Mouse (Mus musculus): ENCODE data around the gene Cenpn. TPM values are rescaled to one million over a fixed set of nuclear protein-coding genes. Genes with fewer than 3 reads are reported as not detected.

The Cenpn gene
- polyA plus RNA-seq, 1 experiment from 2014 or later = 48.3 TPM

DNA sequence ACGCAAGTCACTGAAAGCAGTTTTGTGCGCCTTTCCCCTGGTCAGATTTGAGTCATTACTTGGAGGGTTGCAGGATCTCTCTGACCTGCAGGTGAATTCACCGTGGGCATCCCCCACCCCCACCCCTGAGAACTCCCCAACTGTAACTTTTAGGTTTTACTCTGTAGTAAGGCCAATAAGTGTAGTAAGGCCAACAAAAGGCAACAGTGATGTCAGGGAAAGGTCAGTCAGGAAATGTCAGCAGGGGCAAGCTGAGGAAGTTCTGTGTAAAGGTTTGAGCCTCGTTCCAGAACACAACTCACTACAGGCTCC lies 22.8 kb downstream of the Cenpn start:
- no peak for DNase-seq (ENCODE audit: low spot score)
- WGBS = 20% methylated on average over 4 of the region's 4 CpGs
- Histone ChIP-seq H3K4me1 (replicated peaks) (peaks cover 35% of the 10 kb centered on the region), H3K27ac (peak overlapping the region; percentile 89; the same call in 1 of the 2 replicates), H3K9me3 (no peaks in the 10 kb centered on the region), H3K27me3 (ENCODE audit: insufficient read depth, poor library complexity, severe bottlenecking) (no peaks in the 10 kb centered on the region), H3K4me3 (peak overlapping the region; percentile 89), H3K36me3 (peaks cover 35% of the 10 kb centered on the region)

DNA sequence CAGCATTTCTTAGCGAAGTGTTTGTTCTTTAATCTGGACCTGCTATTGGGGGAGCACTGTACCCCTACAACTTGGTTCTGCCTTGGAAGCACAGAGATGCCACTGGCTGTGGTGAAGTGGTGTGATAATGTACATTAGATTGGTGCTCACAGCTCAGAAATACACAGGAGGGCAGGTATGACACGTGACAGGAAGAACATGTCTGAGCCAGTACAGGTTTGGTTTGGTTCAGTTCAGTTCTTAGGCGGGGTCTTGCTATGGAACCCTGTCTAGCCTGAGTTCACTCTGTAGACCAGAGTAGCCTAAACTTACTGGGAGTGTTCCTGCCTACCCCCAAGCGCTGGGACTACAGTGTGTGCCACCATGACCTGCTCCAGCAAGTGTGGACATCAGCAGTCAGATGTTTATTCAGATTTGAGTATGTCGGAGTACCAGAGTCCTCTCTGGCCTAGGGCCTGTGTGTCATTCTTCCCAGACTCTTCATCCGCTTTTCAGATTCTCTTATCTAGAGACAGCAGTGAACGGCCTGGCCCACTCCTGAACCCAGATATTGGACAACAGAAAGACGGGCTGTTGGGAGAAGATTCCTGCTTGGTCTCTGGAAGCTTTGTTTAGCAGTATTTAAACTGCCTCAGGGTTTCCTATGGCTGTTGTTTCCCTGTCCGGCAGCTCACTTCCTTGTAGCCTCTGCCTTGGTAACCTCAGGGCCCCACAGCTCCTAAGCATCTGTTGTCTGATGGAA lies 23.8 kb downstream of the Cenpn start:
- Histone ChIP-seq H3K4me3 (peak overlapping the region; percentile 89; the same call in 1 of the 2 replicates), H3K36me3 (peaks cover 28% of the 10 kb centered on the region), H3K9me3 (no peaks in the 10 kb centered on the region), H3K27ac (no peak overlapping the region), H3K27me3 (ENCODE audit: insufficient read depth, poor library complexity, severe bottlenecking) (no peaks in the 10 kb centered on the region), H3K4me1 (replicated peaks) (peaks cover 35% of the 10 kb centered on the region)
- DNase-seq (ENCODE audit: low spot score) = no peak
- WGBS = 89% methylated on average over 9 of the region's 9 CpGs

DNA sequence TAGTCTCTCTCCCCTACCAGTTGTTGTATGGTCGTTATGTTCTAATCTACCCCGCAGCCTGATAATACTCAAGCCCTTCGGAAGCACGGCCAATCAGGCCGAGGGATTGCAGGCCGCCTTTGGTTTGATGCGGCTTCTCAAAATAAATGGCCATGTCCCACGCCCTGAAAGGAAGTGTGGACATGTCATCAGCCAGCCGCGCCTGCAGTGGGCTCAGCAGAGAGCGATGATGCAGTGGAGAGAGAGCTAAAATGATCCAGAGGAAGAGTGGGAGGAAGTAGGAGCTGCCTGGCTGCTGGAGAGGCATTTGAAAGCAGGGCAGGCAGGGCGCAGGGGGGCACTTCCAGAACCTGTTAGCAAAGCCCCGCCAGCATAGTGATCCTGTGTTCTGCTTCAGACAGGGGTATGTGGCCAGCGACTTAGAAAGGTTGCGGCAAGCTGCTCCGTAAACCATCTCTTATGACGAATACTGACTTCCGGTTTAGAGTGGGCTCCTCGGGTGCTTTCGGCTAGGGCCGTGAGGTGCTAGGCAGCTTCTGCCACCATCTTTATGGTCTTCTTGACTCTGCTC lies 24.8 kb downstream of the Cenpn start:
- WGBS = 87% methylated on average over 21 of the region's 21 CpGs
- H3K27ac ChIP-seq = peak overlapping the region; percentile 8; the same call in 1 of the 2 replicates
- no peaks in the 10 kb centered on the region for H3K9me3 ChIP-seq
- no peak for DNase-seq (ENCODE audit: low spot score)
- H3K27me3 ChIP-seq (ENCODE audit: insufficient read depth, poor library complexity, severe bottlenecking) = no peaks in the 10 kb centered on the region
- H3K4me3 ChIP-seq = no peak overlapping the region
- peaks cover 19% of the 10 kb centered on the region for H3K36me3 ChIP-seq
- H3K4me1 ChIP-seq (replicated peaks) = peaks cover 35% of the 10 kb centered on the region

DNA sequence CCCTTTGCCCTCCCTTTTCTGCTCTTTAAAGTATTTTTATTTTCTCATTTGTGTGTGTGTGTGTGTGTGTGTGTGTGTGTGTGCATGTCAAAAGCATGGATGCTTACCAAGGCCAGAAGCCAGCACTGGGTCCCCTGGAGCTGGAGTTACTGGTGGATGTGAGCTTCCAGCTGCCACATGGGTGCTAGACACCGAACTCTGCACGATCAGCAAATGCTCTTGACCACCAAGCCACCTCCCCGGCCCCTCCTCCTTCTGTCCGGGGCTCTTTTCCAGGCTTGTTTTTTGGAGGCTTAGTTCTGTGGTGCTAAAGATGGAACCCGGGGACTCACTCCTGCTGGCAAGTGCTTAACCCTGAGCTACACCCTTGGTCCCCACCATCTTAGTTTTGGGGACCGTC lies 25.3 kb downstream of the Cenpn start:
- no peak overlapping the region for H3K4me3 ChIP-seq
- no peaks in the 10 kb centered on the region for H3K27me3 ChIP-seq (ENCODE audit: insufficient read depth, poor library complexity, severe bottlenecking)
- H3K9me3 ChIP-seq = no peaks in the 10 kb centered on the region
- H3K4me1 ChIP-seq (replicated peaks) = peaks cover 35% of the 10 kb centered on the region
- DNase-seq (ENCODE audit: low spot score) = no peak
- no peak overlapping the region for H3K27ac ChIP-seq
- 83% methylated on average over 6 of the region's 6 CpGs for WGBS
- peaks cover 16% of the 10 kb centered on the region for H3K36me3 ChIP-seq

DNA sequence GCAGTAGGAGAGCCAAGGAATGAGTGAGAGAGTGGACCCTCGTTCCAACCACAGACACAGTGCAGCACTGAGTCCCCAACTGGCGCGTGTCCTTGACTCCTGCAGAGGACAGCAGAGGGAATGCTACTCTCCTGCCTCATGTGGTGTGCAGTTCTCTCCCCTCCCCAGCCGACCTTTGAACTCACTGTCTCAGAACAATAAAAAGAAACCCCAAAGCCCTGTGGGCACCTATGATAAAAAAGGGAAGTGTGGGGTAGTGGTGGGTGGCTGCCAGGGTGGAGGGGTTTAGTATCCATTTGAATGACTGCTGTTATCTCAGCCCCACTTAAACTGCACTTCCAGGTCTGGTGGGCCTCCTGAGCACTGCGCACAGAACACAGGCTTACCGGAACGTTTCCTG lies 26.1 kb downstream of the Cenpn start:
- Histone ChIP-seq H3K4me3 (no peak overlapping the region), H3K27ac (no peak overlapping the region)
- WGBS = 90% methylated on average over 7 of the region's 7 CpGs

DNA sequence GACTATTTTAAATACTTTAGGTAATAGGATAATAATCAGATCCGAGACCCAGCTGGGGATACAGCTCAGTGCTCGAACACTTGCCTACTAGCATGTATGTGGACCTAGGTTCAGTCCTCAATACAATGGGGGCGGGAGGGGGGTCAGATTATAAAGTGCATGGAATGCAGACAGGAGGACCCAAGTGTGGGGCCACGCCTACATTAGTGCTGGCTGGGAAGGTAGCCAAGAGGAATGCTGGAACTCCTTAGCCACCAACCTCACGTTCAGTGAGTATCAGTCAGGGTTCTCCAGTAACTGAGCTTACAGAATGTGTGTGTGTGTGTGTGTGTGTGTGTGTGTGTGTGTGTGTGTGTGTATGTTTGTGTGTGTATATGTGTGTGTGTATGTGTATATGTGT lies 29.8 kb downstream of the Cenpn start:
- 90% methylated on average over 5 of the region's 5 CpGs for WGBS
- H3K27me3 ChIP-seq (ENCODE audit: insufficient read depth, poor library complexity, severe bottlenecking) = no peaks in the 10 kb centered on the region
- H3K4me3 ChIP-seq = no peak overlapping the region
- peaks cover 47% of the 10 kb centered on the region for H3K36me3 ChIP-seq
- H3K27ac ChIP-seq = no peak overlapping the region
- H3K4me1 ChIP-seq (replicated peaks) = peaks cover 7% of the 10 kb centered on the region; the same call in 1 of the 2 replicates
- H3K9me3 ChIP-seq = no peaks in the 10 kb centered on the region
- no peak for DNase-seq (ENCODE audit: low spot score)

More for the DNA sequence above, 26.1 kb downstream of the Cenpn start:
- Histone ChIP-seq H3K4me1 (replicated peaks) (peaks cover 35% of the 10 kb centered on the region), H3K36me3 (peaks cover 16% of the 10 kb centered on the region), H3K27me3 (ENCODE audit: insufficient read depth, poor library complexity, severe bottlenecking) (no peaks in the 10 kb centered on the region), H3K9me3 (no peaks in the 10 kb centered on the region)
- DNase-seq (ENCODE audit: low spot score) = no peak

DNA sequence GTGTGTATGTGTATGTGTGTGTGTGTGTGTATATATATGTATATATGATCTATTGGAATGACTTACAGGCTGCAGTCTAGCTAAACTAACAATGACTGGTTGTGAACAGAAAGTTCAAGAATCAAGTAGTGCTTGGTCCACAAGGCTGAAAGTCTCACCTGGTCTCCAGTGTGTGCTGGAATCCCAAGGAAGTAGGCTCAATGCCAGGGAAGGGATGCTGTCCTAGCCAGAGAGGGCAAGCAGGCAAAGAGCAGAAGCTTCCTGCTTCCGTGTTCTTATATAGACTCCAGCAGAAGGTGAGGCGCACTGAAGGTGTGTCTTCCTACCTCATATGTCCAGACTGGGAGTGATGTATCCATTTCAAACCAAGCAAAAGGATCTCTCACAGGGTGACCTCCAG lies 30.2 kb downstream of the Cenpn start:
- DNase-seq (ENCODE audit: low spot score) = no peak
- 98% methylated on average over 2 of the region's 2 CpGs for WGBS
- Histone ChIP-seq H3K27me3 (ENCODE audit: insufficient read depth, poor library complexity, severe bottlenecking) (no peaks in the 10 kb centered on the region), H3K27ac (no peak overlapping the region), H3K9me3 (no peaks in the 10 kb centered on the region), H3K4me3 (no peak overlapping the region), H3K36me3 (peaks cover 47% of the 10 kb centered on the region), H3K4me1 (replicated peaks) (0 out of 2 replicates have a peak, but pooled peaks cover 3% of the 10 kb centered on the region)

DNA sequence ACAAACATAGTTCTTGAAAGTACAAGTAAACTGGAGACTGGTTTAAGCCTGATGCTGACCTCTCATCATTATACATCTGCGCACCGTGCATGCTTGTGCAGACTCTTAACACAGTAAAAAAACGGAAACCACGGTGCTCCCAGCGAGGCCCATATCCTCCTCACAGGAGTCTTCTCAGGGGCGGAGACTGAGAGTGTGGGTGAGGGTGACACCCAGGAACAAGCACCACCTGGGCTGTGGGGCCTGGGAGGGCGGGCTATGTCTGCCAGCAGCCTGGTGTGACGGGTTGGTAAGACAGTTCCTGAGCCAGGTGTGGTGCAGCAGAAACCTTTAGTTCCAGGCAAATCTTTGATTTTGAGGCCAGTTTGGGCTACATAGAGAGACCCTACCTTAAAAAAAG lies 30.9 kb downstream of the Cenpn start:
- peaks cover 51% of the 10 kb centered on the region for H3K36me3 ChIP-seq
- H3K27ac ChIP-seq = no peak overlapping the region
- H3K27me3 ChIP-seq (ENCODE audit: insufficient read depth, poor library complexity, severe bottlenecking) = no peaks in the 10 kb centered on the region
- no peak for DNase-seq (ENCODE audit: low spot score)
- H3K4me1 ChIP-seq (replicated peaks) = 0 out of 2 replicates have a peak, but pooled peaks cover 2% of the 10 kb centered on the region
- H3K4me3 ChIP-seq = no peak overlapping the region
- H3K9me3 ChIP-seq = no peaks in the 10 kb centered on the region
- 92% methylated on average over 8 of the region's 8 CpGs for WGBS

DNA sequence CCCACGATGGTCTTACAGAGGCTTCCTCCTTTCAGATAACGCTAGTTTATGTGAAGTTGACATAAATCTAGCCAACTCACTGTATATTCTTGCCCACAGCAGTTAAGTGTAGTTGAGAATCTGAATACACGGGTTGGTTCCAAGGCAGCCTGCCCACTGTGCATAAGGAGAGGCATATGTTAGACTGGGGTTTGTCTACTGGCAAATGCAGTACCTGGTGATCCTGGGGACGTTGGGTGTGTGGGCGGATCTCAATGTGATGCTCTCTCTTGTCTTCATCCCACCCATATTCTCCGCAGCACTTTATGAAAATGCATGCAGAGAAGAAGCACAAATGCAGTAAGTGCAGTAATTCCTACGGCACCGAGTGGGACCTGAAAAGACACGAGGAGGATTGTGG lies 32.9 kb downstream of the Cenpn start:
- Histone ChIP-seq H3K36me3 (peaks cover 66% of the 10 kb centered on the region), H3K4me1 (replicated peaks) (no peaks in the 10 kb centered on the region), H3K27ac (no peak overlapping the region), H3K27me3 (ENCODE audit: insufficient read depth, poor library complexity, severe bottlenecking) (no peaks in the 10 kb centered on the region), H3K4me3 (no peak overlapping the region), H3K9me3 (no peaks in the 10 kb centered on the region)
- 96% methylated on average over 9 of the region's 9 CpGs for WGBS
- DNase-seq (ENCODE audit: low spot score) = no peak

DNA sequence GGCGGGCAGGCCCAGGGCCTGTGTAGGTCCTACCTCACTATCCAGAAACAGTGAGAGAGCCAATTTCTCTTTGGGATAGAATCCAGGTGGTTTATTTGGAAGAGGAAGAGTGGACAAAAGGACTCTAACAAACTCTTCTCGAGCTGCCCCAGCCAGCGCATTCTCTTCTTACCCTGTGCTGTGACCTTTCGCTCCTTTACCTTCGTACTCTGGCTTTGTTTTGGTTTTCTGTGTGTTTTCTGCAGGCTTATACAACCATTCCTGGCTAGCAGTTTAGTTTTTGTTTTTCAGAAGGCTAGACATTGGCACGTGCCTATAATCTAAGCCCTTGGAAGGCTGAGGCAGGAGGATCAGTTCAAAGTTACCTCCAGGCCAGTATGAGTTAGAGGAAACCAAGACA lies 48.0 kb downstream of the Cenpn start:
- Histone ChIP-seq H3K36me3 (0 out of 2 replicates have a peak, but pooled peaks cover 7% of the 10 kb centered on the region), H3K27ac (no peak overlapping the region), H3K27me3 (ENCODE audit: insufficient read depth, poor library complexity, severe bottlenecking) (no peaks in the 10 kb centered on the region), H3K4me3 (no peak overlapping the region), H3K9me3 (no peaks in the 10 kb centered on the region), H3K4me1 (replicated peaks) (no peaks in the 10 kb centered on the region)
- 85% methylated on average over 6 of the region's 6 CpGs for WGBS
- DNase-seq (ENCODE audit: low spot score) = no peak

DNA sequence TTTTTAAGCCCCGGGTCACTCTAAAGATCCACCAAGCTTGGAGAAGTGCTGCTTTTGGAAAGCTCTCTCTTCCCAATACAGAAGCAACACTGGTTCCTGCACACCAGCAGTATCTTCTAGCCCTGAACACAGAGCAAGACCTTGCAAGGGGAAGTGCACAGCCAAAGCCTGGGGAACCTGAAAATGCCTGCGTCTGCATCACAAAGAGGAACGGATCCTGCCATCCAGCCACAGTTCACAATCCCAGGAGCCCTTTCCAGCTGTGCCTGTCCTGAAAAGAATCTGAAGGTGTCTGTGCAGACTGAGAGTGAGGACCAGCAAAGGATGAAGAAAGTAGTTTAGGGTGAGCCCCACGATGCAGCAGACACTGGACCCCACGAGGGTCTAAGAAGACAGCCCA lies 53.5 kb downstream of the Cenpn start:
- Histone ChIP-seq H3K4me1 (replicated peaks) (peaks cover 25% of the 10 kb centered on the region), H3K4me3 (no peak overlapping the region), H3K27ac (0 out of 2 replicates have a peak overlapping the region, but pooled peaks have one; percentile 16), H3K9me3 (no peaks in the 10 kb centered on the region), H3K27me3 (ENCODE audit: insufficient read depth, poor library complexity, severe bottlenecking) (no peaks in the 10 kb centered on the region), H3K36me3 (0 out of 2 replicates have a peak, but pooled peaks cover 7% of the 10 kb centered on the region)
- no peak for DNase-seq (ENCODE audit: low spot score)
- WGBS = 29% methylated on average over 5 of the region's 5 CpGs

DNA sequence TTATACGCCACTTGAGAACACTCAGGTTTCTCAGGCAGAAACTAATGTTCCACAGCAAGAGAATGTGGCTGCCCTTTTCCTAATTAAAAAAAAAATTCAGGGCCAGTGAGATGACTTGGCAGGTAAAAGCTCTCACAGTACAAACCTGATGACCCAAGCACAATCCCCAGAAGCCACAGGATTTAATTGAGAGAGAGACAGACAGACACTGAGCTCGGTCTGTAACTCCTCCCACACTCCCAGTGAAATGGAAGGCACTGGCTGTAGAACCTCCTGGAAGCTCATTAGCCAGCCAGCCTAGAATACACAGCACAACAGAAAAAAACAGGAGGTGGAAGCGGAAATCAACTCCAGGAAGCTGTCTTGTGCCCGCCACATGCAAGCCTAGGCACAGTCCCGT lies 54.1 kb downstream of the Cenpn start:
- H3K27ac ChIP-seq = no peak overlapping the region
- H3K36me3 ChIP-seq = 0 out of 2 replicates have a peak, but pooled peaks cover 7% of the 10 kb centered on the region
- no peak overlapping the region for H3K4me3 ChIP-seq
- DNase-seq (ENCODE audit: low spot score) = no peak
- H3K9me3 ChIP-seq = no peaks in the 10 kb centered on the region
- no peaks in the 10 kb centered on the region for H3K27me3 ChIP-seq (ENCODE audit: insufficient read depth, poor library complexity, severe bottlenecking)
- 67% methylated on average over 5 of the region's 5 CpGs for WGBS
- H3K4me1 ChIP-seq (replicated peaks) = peaks cover 25% of the 10 kb centered on the region

DNA sequence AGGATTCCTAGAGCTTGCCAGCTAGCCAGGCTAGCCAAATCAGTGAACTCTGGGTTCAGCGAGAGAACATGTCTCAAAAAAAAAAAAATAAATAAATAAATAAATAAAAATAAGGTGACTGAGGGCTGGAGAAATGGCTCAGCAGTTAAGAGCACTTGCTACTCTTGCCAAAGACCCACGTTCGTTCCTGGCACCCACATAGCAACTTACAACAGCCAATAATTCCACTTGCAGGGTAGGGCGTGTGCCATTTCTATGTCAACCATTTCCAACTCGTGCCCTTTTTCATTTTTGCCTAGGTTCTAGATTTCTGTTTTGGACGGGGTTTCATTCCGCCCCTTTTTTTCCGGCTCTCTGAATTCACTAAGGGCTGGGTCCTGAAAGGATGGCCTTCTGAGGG lies 56.5 kb downstream of the Cenpn start:
- Histone ChIP-seq H3K36me3 (peaks cover 15% of the 10 kb centered on the region), H3K4me3 (peak overlapping the region; percentile 85), H3K4me1 (replicated peaks) (peaks cover 25% of the 10 kb centered on the region), H3K27ac (peak overlapping the region; percentile 85), H3K27me3 (ENCODE audit: insufficient read depth, poor library complexity, severe bottlenecking) (no peaks in the 10 kb centered on the region), H3K9me3 (no peaks in the 10 kb centered on the region)
- no peak for DNase-seq (ENCODE audit: low spot score)
- WGBS = 42% methylated on average over 8 of the region's 8 CpGs

Measured in hindbrain, embryonic 10.5 days (tissue).